Mouse (Mus musculus): ENCODE data around the gene Grin2d. TPM values are rescaled to one million over a fixed set of nuclear protein-coding genes. Genes with fewer than 3 reads are reported as not detected.

Grin2d gene
- total RNA-seq, 2 experiments from 2014 or later = 13.4 to 14.7 TPM

GRCm38 (mm10) chr7:45815323-45815983, 62.7 kb downstream of the Grin2d start:
- DNase-seq (ENCODE audit: extremely low spot score in 1 of 2, low spot score in 2 of 2) = no peak
- intact Hi-C loops (cut with DNase I) = no loop called here
- H3K27ac ChIP-seq = no peak overlapping the region
- H3K4me3 ChIP-seq = no peak overlapping the region
- TF ChIP-seq CTCF (IDR thresholded peaks at IDR 0.05) = no peak

GRCm38 (mm10) chr7:45814841-45815240, 63.3 kb downstream of the Grin2d start:
- TF ChIP-seq CTCF (IDR thresholded peaks at IDR 0.05) = no peak
- Histone ChIP-seq H3K27ac (peak overlapping the region; percentile 53; the same call in 1 of the 2 replicates), H3K4me3 (peak overlapping the region; percentile 39)
- no peak for DNase-seq (ENCODE audit: extremely low spot score in 1 of 2, low spot score in 2 of 2)
- intact Hi-C loops (cut with DNase I) = no loop called here

- Histone ChIP-seq H3K4me3 (peak within 1 kb of the TSS; percentile 91), H3K27ac (peak within 1 kb of the TSS; percentile 97)
- no peak; the same call in 1 of the 2 replicates for TF ChIP-seq CTCF (IDR thresholded peaks at IDR 0.05)
- DNase-seq (ENCODE audit: extremely low spot score in 1 of 2, low spot score in 2 of 2) = peak; percentile 97 to 99
- intact Hi-C loops (cut with DNase I) = no loop called here
Observed at GRCm38 (mm10) chr7:45813787-45814779, 64.1 kb downstream of the Grin2d start, which contains the start of gene Cyth2. TSS of gene Cyth2 (minus strand) at chr7:45814581.

GRCm38 (mm10) chr7:45812921-45813320, 65.3 kb downstream of the Grin2d start:
- no peak for TF ChIP-seq CTCF (IDR thresholded peaks at IDR 0.05)
- DNase-seq (ENCODE audit: extremely low spot score in 1 of 2, low spot score in 2 of 2) = no peak
- peak overlapping the region; percentile 91 for H3K4me3 ChIP-seq
- intact Hi-C loops (cut with DNase I) = no loop called here
- H3K27ac ChIP-seq = no peak overlapping the region

- no peak for TF ChIP-seq CTCF (IDR thresholded peaks at IDR 0.05)
- Histone ChIP-seq H3K4me3 (no peak overlapping the region), H3K27ac (no peak overlapping the region; the same call in 1 of the 2 replicates)
- DNase-seq (ENCODE audit: extremely low spot score in 1 of 2, low spot score in 2 of 2) = peak in 1 of 2 experiments; percentile 16
- intact Hi-C loops (cut with DNase I) = no loop called here
Observed at GRCm38 (mm10) chr7:45809276-45810075, 68.7 kb downstream of the Grin2d start.

GRCm38 (mm10) chr7:45808471-45808870, 69.7 kb downstream of the Grin2d start:
- intact Hi-C loops (cut with DNase I) = no loop called here
- no peak overlapping the region for H3K27ac ChIP-seq
- no peak for TF ChIP-seq CTCF (IDR thresholded peaks at IDR 0.05)

GRCm38 (mm10) chr7:45805941-45806340, 72.2 kb downstream of the Grin2d start:
- H3K27ac ChIP-seq = no peak overlapping the region
- TF ChIP-seq CTCF (IDR thresholded peaks at IDR 0.05) = no peak
- intact Hi-C loops (cut with DNase I) = no loop called here
- no peak overlapping the region for H3K4me3 ChIP-seq
- DNase-seq (ENCODE audit: extremely low spot score in 1 of 2, low spot score in 2 of 2) = no peak

More at GRCm38 (mm10) chr7:45808471-45808870, 69.7 kb downstream of the Grin2d start:
- no peak overlapping the region for H3K4me3 ChIP-seq
- DNase-seq (ENCODE audit: extremely low spot score in 1 of 2, low spot score in 2 of 2) = no peak

GRCm38 (mm10) chr7:45802551-45802950, 75.6 kb downstream of the Grin2d start:
- DNase-seq (ENCODE audit: extremely low spot score in 1 of 2, low spot score in 2 of 2) = no peak
- no peak overlapping the region for H3K27ac ChIP-seq
- H3K4me3 ChIP-seq = no peak overlapping the region
- no peak for TF ChIP-seq CTCF (IDR thresholded peaks at IDR 0.05)
- intact Hi-C loops (cut with DNase I) = no loop called here

GRCm38 (mm10) chr7:45801348-45801747, 76.8 kb downstream of the Grin2d start:
- intact Hi-C loops (cut with DNase I) = loop anchor here (1.0 kb wide), 1 partner anchor 62 kb away; no protein-coding TSS in a partner anchor
- H3K27ac ChIP-seq = peak overlapping the region; percentile 50; the same call in 1 of the 2 replicates
- peak; percentile 91 to 95 for DNase-seq (ENCODE audit: extremely low spot score in 1 of 2, low spot score in 2 of 2)
- peak; percentile 100 for TF ChIP-seq CTCF (IDR thresholded peaks at IDR 0.05)
- no peak overlapping the region for H3K4me3 ChIP-seq

GRCm38 (mm10) chr7:45800546-45801204, 77.5 kb downstream of the Grin2d start:
- H3K27ac ChIP-seq = peak overlapping the region; percentile 50; the same call in 1 of the 2 replicates

GRCm38 (mm10) chr7:45800001-45800400, 78.2 kb downstream of the Grin2d start:
- no peak overlapping the region for H3K4me3 ChIP-seq
- intact Hi-C loops (cut with DNase I) = no loop called here
- no peak overlapping the region for H3K27ac ChIP-seq
- no peak for DNase-seq (ENCODE audit: extremely low spot score in 1 of 2, low spot score in 2 of 2)
- TF ChIP-seq CTCF (IDR thresholded peaks at IDR 0.05) = no peak

More at GRCm38 (mm10) chr7:45800546-45801204, 77.5 kb downstream of the Grin2d start:
- no peak for TF ChIP-seq CTCF (IDR thresholded peaks at IDR 0.05)
- intact Hi-C loops (cut with DNase I) = loop anchor here (1.0 kb wide), 1 partner anchor 61 kb away; no protein-coding TSS in a partner anchor
- DNase-seq (ENCODE audit: extremely low spot score in 1 of 2, low spot score in 2 of 2) = no peak
- no peak overlapping the region for H3K4me3 ChIP-seq
